Mouse (Mus musculus) mesoderm, embryonic 11.5 days (tissue): Measurements from ENCODE around the gene Amz2.

Experiments
- DNase-seq: peaks from one replicate; pipeline ENCODE4 v3.0.0-alpha.2; 2012; ENCODE audit warnings: low read depth, low spot score

Amz2 gene

DNA sequence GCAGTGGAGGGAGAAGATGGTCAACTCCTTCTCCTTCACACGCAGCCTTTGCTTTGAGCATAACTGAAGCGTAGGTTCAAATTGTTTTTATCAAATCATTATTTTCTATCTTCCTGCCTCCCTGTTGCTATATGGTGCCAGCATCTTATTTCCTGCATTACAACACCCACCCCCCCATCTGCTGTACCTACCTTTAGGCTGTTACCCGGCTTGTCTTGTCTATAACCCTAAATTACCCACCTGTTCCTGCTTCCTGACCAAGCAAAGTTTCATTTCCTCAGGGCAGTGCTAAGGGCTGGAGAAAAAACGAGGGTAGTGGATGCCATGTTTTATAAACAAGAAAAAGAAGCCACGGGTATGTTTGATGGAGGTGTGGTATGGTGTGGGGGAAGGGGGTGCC is 4.5 kb upstream of the Amz2 start:
- DNase-seq: no peak

DNA sequence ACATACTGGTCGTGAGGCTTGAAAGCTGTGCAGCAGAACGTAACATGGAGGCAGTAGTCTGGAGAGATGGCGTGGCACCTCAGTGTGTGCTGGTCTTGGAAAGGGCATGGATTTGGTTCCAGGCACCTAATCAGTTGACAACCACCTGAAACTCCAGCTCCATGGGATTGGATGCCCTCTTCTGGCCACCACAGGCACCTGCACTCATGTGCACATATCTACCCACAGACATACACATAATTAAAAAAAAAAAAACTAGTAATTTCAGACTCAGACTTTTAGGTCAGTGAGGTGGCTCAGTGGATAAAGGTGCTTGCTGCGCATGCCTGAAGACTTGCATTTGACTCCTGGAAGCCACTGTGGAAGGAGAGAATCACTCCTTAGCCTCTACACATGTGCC is 3.5 kb upstream of the Amz2 start:
- DNase-seq: no peak

DNA sequence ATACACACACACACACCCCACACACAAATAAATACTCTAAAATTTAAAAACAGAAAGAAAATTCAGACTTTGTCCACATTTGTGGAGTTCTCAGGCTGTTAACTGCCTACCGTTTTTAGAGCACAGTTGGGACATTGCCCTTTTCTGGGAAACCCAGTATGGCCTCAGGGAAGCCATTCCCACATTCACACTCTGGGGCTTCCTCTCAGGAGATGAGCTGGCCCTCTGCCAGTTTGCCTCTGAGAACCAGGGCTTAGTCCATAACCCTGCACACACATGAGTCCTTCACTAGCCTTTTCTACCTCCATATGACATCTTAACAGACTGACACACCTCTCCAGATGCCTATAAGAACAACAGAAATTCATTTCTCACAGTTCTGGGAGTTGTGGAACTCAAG is 2.5 kb upstream of the Amz2 start:
- no peak for DNase-seq

DNA sequence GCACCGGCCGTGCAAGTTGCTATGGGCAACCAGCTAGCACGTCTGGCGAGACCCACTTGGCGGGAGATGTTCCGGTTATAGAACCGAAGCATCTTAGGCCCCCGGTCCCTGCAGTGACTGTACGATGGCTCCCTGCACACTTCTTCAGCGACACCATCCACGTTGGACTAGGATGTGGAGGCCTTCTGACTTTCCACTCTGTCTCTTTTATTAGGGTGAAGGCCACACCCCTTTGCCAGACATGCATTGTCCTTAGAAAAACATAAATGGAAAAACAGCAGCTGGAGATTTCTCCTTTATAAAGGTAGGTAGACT is 483 bp downstream of the Amz2 start:
- DNase-seq: no peak

DNA sequence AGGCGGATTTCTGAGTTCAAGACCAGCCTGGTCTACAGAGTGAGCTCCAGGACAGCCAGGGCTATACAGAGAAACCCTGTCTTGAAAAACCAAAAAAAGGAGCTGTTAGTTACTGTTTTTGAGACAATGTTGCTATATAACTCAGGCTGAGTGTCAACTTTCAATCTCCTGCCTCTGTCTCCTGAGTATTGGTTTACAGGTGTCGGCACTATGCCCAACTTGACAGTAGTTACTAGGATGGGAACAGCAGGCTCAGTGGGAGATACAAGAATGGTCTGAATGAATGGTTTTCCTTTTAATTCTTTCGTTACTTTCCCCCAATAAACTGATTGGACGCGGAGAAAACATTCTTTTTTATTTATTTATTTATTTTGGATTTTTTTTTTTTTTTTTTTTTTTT is 1.6 kb downstream of the Amz2 start:
- DNase-seq: no peak

DNA sequence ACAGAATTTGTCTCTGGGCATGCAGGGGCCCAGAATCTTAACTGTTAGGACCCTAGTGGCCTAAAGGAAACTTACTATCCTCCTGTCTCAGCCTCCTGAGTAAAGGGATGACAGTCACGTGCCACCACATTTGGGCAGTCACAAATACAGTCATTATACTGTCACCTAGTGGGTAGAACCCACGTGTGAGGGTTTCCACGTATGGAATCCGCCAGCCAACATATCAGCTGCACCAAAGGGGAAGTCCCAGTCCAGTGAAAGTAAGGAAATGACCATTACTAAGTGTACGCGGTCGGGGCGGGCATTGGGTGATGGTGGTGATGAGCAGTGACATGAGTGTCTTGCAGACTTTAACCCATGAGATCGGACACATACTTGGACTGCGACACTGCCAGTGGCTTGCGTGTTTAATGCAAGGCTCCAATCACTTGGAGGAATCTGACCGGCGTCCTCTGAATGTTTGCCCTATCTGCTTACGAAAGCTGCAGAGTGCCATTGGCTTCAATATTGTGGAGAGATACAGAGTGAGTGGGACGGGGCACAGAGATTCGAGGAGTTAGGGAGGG is 8.6 kb downstream of the Amz2 start:
- DNase-seq: no peak

DNA sequence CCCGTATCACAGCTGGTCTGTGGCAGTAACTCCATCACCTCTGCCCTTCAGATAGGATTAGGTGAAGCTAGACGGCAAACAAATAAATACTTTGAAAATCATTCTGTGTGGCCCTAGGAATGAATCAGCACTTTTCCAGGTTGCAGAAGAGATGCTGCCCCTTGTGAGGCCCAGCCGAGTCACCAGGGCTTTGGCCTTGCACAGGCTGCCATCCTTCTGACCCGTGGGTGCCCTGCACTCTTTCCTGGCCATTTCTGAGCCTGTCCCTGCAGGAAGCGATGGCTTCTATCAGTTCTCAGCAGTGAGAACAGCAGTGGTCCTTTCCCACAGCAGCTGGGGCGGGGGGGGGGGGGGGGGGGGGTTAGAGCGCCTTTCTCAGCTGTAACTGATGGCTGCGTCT is 11.1 kb downstream of the Amz2 start:
- no peak for DNase-seq

DNA sequence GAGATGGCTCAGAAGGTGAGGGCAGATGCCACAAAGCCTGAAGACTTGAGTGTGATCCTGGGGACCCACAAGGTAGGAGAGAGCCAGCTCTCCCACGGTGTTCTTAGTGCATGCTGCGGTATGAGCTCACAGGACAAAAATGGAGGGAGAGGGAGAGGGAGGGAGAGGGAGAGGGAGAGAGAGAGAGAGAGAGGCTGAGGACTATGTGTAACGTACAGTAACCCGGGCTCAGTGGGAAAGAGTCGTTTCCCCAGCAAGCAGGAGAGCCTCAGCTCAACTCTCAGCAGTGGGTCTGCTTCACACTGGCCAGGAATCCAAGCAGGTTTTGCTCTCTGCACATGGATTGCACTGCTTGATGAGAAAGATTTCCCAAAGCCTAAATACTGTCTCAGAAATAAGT is 13.5 kb downstream of the Amz2 start:
- DNase-seq: no peak

DNA sequence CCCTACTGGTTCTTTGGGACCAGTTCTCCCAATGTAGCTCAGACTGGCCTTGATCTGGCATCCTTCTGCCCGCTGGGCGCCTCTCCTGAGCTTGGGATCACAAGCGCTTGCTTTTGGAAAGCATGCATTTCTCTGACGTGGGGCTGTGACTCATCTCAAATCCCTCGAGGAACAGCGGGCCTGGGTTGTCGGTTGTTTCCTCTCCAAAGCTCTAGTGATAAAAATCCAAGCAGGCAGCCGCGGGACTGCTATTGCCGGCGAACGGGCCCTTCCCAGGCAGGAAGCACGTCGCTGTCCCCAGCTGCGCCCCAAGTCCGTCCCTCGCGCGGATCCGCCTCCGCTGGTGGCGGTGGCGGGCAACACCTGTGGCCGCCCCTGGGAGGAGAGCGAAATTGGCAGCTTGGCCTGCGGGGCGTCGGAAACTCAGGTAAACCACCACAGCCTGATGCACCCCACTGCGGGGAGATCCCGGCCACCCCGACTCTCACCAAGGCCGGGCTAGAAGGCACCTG is 14.1 kb downstream of the Amz2 start:
- DNase-seq: peak; percentile 59

DNA sequence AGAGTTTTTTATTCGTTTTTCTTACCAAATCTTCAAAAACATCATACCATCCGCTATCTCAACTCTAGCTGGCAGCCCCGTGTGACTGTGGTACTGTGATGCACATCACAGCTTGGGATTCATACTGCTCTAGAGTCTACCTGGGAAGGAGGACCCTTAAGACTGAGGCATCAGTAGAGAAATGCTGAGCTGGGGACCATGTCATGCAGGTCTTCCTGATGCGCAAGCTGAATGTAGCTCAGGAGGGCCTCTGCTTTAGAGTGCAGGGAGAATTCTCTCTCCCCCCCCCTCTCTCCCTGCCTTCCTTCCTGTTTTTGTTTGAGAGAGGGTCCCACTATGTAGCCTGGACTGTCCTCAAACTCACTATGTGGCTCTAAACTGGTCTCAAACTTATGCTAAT is 14.9 kb downstream of the Amz2 start:
- no peak for DNase-seq

DNA sequence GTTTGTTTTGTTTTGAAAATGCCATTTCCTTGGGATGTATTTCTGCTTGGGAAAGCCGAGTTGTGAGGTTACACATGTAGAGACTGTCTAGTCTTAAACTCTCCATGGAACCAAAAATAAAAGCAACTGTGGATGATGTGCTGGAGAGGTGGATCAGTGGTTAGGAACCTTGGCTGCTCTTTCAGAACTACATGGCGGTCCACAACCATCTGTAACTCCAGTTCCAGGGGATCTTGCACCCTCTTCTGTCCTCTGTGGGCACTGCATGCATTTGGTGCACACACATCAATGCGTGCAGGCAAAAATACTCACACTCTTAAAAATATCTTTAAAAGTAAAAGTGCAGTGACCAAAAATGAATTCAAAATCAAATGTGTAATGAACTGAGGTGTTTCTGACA is 15.4 kb downstream of the Amz2 start:
- DNase-seq: peak; percentile 22

DNA sequence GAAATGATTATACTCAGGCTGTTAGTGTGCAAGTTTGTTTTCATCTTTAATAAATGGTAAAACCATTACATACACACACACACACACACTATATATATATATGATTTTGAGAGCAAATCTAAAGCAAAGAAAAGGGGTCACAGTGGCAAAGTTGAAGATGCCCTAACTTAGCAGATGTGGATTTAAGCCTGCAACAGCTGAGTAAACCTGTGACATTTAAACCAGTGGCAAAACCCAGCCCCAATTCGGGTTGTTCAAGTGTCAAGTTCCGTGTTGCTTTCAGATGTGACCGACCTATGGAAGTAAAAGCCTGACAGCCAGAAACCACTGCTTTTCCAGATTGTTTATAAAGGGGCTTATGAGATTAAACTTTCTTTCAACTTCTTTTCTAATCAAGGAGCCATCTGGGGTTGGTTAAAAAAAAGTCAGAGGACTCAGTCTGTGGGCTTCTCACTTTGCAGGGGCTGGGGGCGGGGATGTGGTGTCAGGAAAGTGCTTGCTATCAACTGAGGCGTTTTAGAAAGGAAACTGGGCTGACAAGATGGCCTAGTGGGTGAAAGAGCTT is 16.5 kb downstream of the Amz2 start:
- no peak for DNase-seq

DNA sequence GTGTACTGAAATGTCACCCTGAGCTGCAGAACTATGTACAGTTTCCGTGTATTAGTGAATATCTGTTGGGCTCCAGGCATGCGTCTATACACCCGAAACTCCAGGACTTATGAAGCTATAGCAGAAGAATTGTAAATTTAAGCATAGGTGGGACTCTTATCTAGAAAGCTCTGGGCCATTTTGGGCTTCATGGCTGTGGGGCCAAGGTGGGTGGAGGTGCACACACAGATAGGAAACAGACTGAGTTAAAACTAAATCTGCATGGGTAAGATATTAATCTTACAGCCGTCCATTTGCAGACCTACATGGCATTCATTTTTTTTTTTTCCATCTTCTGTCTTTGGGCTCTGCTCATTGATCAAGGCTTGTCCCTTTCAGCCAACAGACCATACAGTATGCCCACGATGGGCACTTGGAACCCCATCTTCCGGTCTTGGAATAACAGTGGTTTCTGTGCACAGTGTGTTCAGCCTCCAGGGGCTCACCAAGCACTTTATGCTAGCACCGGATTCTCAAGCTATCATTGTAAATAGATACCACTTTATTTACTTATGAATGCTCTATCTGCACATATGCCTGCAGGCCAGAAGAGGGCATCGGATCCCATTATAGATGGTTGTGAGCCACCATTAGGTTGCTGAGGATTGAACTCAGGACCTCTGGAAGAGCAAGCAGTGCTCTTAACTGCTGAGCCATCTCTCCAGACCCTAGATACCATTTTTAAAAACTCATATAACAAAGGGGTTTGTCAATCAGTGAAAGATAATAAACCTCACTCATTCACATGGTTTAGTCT is 17.9 kb downstream of the Amz2 start:
- DNase-seq: no peak

DNA sequence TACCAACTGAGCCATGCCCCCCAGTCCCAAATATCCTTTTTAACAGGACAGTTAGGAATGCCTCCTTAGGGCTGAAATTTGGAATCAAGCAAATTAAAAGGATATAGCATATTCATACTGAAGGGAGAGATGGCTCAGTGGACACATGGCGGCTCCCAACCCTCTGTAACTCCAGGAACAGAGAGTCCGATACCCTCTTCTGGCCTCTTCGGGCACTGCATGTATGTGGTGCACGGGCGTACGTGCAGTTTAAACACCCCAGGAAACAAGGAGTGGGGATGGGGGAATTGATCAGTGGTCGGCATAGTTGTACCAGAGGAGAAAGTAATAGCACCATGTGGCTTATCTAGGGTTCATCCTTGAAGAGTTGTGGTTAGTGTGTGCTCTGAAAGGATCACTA is 18.9 kb downstream of the Amz2 start:
- DNase-seq: no peak

DNA sequence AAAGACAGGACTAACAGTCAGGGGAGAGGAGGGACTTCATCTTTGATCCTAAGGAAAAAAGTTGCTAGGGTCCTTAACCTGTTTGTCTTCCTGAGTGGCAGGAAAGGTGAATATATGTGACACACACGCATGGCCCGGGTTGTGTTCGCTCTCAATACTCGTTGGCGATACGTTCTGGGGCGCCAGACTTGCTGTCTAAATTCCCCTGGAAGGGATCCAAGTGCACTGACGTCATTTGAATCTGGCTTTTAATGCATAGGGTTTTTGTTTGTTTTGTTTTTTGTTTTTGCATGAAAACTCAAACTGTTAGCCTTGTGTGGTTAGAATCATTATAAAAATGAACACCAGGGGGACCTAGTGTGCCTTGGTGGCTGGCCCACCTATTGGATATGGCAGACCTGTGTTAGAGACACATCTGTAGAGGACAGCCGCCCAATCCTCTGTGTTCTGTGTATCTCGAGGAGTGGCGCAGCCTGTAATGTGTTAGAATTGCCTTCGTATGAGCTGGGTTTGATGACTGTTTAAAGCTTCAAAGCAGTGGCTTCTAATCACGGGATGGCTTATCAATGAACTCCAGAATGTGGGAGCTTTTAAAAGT is 19.8 kb downstream of the Amz2 start:
- DNase-seq: peak; percentile 57

DNA sequence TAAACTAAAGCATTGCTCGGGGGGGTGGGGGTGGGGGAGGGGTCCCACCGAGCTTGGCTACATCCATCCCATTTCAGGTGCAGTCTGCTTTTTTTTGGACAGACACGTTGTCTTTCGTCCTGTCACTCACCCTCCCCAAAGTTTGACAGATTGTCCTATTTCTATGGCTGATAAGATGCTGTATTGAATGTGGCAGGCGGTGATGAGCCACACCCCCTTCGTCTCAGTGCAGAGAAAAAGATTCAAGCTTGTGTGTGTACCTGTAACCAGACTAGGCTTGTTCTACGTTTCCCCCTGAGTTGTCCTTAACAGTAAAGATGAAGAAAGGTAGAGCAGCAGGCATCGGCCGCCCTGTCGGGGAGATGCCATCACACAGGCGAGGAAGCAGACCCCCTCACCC is 25.4 kb downstream of the Amz2 start:
- no peak for DNase-seq

DNA sequence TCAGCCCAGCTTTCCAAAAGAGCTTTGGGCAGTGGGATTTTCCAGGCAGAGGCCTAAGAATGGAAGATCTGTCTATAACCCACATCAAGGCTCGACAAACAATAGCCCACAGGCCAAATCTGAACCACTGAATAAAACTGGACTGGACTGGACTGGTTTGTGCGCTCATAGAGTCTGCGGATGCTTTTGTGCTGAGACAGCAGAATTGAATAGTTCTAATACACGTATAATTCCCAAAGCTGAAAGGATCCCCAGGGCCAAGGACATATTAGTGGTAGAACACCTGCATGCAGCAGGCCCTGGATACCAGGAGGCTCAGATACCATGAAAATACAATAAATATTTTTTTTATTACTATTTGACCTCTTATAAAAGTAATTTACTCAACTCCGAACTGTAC is 30.5 kb downstream of the Amz2 start:
- DNase-seq: no peak

DNA sequence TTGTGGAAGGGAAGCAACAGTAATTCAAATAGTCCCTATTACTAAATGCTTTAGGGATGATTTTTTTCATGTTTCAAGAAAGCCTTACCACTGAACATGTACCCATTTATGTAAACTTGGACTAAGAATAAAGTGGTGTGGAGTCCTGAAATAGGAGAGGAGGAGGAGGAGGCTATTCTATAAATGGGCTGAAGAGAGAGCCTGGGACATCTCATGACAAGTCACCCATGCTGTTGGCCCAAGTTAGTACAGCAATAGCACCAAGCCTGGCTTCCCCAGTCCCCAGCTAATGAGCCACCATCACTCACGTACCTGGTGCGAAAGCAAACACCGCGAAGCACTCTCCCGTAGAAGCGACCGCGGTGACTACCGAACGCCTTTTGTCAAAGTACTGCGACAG is 32.4 kb downstream of the Amz2 start:
- DNase-seq: no peak

DNA sequence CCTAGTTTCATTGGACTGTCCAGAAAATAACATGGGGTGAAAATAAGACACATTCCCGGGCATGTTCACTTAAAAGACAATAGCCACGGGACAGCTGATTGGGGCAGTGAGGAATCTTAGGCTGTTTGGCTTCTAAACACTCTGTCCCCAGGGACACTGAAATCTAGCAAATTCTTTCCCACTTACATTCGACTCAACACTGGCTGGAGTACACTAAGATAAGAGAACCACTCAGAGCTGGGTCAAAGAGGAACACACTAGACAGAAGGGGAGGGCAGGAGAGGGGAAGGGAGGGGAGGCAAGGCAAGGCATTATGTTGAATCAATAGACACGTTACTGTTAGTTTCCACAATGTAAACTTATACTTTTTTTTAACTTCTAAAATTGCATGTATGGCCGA is 34.8 kb downstream of the Amz2 start:
- no peak for DNase-seq

DNA sequence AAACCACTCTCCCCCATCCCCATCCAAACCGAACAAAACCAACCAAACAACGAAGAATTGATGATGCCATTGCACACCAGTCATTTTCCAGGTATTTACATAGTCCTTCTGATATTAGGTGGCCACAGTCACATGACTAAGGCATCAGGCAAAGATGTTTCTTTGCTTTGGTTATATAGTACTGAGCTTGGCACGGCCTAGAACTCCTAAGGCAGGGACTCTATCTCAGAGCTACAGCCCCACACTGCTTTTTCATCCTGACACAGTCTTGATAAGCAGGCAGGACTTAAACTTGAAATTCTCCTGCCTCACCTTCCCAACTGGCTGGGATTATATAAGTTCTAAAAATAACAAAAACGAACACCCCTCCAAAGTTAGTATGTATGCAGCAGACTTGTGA is 39.3 kb downstream of the Amz2 start:
- no peak for DNase-seq

DNA sequence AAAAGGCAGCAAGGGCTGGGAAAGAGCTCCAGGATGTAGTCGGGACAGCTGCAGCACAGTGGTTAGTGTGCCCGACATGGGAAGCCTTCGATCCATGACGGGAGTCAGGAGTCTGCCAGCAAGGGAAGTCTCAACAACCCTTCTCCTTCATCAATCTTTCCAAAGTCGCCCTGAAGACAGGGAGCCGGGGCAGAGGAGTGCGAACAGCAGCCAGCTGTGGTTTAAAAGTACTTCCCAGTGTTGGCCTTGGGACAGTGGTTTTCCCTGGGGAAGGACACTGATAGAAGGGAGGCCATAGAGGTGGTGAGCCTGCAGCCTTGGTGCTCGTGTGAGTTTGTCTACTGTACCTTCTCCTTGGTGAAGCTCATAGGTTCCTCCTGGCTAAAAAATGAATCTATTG is 41.2 kb downstream of the Amz2 start:
- DNase-seq: no peak

DNA sequence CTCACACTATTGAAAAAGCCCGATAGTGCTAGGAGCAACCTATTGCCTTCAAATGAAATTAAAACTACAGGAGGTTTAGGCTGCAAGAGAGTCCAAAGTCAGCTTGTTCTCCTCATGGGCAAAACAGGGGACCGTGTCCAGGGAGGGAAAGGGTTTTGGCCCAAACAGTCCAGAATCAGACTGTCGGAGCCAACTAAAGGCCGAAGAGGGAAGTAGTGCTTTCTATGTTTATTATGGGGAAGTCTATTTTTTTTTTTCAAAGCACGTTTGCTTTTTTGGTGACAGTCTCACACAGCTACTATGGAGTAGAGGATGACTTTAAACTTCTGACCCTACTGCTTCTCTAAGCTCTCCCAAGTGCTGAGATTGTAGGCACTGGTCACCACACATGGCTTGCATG is 42.4 kb downstream of the Amz2 start:
- DNase-seq: no peak

DNA sequence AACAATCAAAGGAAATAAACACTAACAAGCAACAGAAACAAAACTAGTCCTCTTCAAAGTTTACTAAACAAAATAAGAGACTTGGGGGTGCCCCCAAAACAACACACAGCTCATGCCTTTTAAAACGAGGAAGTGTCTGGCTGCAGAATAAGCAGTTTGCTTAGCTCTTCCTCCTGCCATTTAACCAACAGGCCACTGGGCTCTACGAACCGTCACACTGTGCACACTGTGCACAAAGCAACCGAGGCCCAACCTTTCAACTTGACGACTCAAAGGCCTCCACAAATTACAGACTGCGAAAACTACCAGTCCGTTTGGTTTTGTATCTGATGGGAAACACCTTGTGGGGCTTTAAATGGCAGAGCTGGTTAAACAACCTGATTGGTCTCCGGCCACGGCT is 44.4 kb downstream of the Amz2 start:
- DNase-seq: no peak
